Mouse (Mus musculus) R1 (cell line): ENCODE measurements around the gene Prkaca.
"Not testable (repeated sequence)": the region's sequence is repeated elsewhere in the genome, so short reads cannot be mapped to it uniquely, and the experiment has no call there.

Source experiments
- DNase-seq: peaks from one replicate; pipeline ENCODE4 v3.0.0-alpha.2; 2018; ENCODE audit warnings: low read depth, low spot score

Gene Prkaca

GRCm38 (mm10) chr8:83974521-83974920, 1.7 kb downstream of the Prkaca start:
- DNase-seq: no peak

GRCm38 (mm10) chr8:83976101-83976630, 3.4 kb downstream of the Prkaca start:
- DNase-seq: no peak

GRCm38 (mm10) chr8:83976779-83977350, 4.1 kb downstream of the Prkaca start:
- DNase-seq: no peak

GRCm38 (mm10) chr8:83977646-83978045, 4.9 kb downstream of the Prkaca start:
- no peak for DNase-seq

- no peak for DNase-seq
Observed at GRCm38 (mm10) chr8:83978200-83978599, 5.4 kb downstream of the Prkaca start.

GRCm38 (mm10) chr8:83980250-83980649, 7.5 kb downstream of the Prkaca start:
- no peak for DNase-seq

GRCm38 (mm10) chr8:83980845-83981244, 8.1 kb downstream of the Prkaca start:
- DNase-seq: no peak

GRCm38 (mm10) chr8:83981533-83981932, 8.7 kb downstream of the Prkaca start:
- DNase-seq: no peak

- no peak for DNase-seq
Observed at GRCm38 (mm10) chr8:83982449-83982848, 9.7 kb downstream of the Prkaca start.

- DNase-seq: not testable (repeated sequence)
Observed at GRCm38 (mm10) chr8:83983222-83983621, 10.4 kb downstream of the Prkaca start.

GRCm38 (mm10) chr8:83989243-83989642, 16.4 kb downstream of the Prkaca start:
- DNase-seq: no peak

GRCm38 (mm10) chr8:83990170-83990569, 17.4 kb downstream of the Prkaca start:
- no peak for DNase-seq

GRCm38 (mm10) chr8:83992488-83992887, 19.7 kb downstream of the Prkaca start:
- no peak for DNase-seq

GRCm38 (mm10) chr8:83994030-83994429, 21.2 kb downstream of the Prkaca start:
- DNase-seq: no peak

GRCm38 (mm10) chr8:83995973-83996372, 23.2 kb downstream of the Prkaca start:
- DNase-seq: no peak

GRCm38 (mm10) chr8:83996567-83997505, 24.0 kb downstream of the Prkaca start:
- DNase-seq: peak; percentile 86

- DNase-seq: peak; percentile 48
Observed at GRCm38 (mm10) chr8:83997511-83998141, 24.8 kb downstream of the Prkaca start, which contains the start of gene Samd1. TSS of gene Samd1 (plus strand) at chr8:83997672.

- peak; percentile 91 for DNase-seq
Observed at GRCm38 (mm10) chr8:83998231-83999056, 25.7 kb downstream of the Prkaca start.

GRCm38 (mm10) chr8:83999057-83999705, 26.4 kb downstream of the Prkaca start:
- DNase-seq: no peak

GRCm38 (mm10) chr8:83999825-84000224, 27.0 kb downstream of the Prkaca start:
- DNase-seq: no peak
